Mouse (Mus musculus): Measurements from ENCODE around the gene Cdc123. TPM values are rescaled to one million over a fixed set of nuclear protein-coding genes. Genes with fewer than 3 reads are reported as not detected.

The Cdc123 gene
- 304 and 323 TPM in 2 replicates for polyA plus RNA-seq (2015; fragmentation: Nextera tagmentation; extraction: Ambion mirVana)

DNA sequence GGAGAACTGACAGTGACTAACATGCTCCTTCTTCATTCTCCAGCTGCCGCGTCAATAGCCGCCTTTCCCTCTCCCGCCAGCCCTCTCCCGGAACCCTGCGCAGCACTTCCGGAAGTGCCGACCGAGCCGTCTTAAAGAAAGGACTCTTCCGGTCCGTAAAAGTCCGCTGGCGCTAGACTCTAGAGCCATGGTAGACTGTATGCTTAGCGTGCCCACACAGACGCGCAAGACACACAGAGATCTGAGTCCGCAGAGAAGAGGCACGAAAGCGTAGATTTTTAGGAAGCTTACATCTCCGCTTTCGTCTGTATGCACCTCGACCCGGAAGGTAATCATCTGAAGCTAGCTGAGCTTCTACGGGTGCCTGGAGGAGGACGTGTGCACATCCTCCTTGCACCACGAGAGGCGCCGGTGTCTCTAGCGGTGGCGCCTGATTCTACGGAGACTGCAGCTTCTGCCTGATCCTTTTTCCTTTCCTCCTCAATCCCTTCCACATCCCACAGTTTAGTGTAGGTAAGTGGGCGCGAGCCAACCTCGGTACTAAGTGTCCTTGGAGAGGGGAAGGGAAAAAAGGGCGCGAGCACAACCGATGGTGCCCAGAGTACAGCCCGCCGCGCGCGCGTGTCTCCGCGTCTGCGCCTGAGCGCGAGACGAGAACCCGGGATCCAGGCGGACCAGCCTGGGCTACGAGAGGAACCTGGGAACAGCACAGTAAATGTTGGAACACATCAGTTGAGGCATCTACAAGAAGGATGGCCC, at the start of gene Cdc123, which contains the start of gene Nudt5:
Cdc123 (minus strand) TSS at position 292 of the 759 bp plus-strand sequence.
Nudt5 (plus strand) TSS at position 147 of the 759 bp plus-strand sequence.
- Histone ChIP-seq H3K9ac (peak within 1 kb of the TSS; percentile 84), H3K4me3 (replicated peaks) (peak within 1 kb of the TSS; percentile 84), H3K36me3 (peaks cover 34% of the 10 kb centered on the region), H3K9me3 (replicated peaks) (no peaks in the 10 kb centered on the region), H3K27me3 (no peaks in the 10 kb centered on the region), H3K4me1 (peaks cover 13% of the 10 kb centered on the region), H3K27ac (peak within 1 kb of the TSS; percentile 96), H3K4me2 (peak within 1 kb of the TSS; percentile 64)
- peak; percentile 98 for ATAC-seq (replicated peaks; ENCODE audit: low FRiP score)
- WGBS: under 1% methylated on average over 53 of the region's 53 CpGs

DNA sequence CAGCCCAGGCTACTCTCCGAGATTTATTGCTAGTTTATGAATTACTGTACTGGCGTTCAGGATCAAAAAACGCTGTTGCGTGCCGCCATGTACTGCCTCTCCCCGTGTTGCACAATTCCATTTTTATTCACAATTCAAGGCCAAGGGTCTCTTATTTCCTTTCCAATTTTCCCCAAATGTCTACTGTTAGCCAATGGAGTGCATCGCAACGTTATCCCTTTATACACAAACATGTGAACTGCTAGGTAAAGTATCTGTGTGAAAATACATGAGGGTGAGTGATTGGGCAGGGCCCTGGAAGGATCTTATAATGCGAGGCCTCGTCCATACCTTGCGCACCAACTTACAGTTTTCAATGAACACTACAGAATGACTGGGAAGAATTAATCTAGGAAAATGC, 49.3 kb upstream of the Cdc123 start:
- peak overlapping the region; percentile 83 for H3K4me3 ChIP-seq (replicated peaks)
- H3K4me2 ChIP-seq: peak overlapping the region; percentile 65
- no peaks in the 10 kb centered on the region for H3K27me3 ChIP-seq
- H3K27ac ChIP-seq: peak overlapping the region; percentile 90; the same call in 1 of the 2 replicates
- H3K9me3 ChIP-seq (replicated peaks): no peaks in the 10 kb centered on the region
- H3K9ac ChIP-seq: peak overlapping the region; percentile 92
- peaks cover 31% of the 10 kb centered on the region for H3K36me3 ChIP-seq
- WGBS: 24% methylated on average over 11 of the region's 11 CpGs
- H3K4me1 ChIP-seq: peaks cover 11% of the 10 kb centered on the region
- no peak for ATAC-seq (replicated peaks; ENCODE audit: low FRiP score)

DNA sequence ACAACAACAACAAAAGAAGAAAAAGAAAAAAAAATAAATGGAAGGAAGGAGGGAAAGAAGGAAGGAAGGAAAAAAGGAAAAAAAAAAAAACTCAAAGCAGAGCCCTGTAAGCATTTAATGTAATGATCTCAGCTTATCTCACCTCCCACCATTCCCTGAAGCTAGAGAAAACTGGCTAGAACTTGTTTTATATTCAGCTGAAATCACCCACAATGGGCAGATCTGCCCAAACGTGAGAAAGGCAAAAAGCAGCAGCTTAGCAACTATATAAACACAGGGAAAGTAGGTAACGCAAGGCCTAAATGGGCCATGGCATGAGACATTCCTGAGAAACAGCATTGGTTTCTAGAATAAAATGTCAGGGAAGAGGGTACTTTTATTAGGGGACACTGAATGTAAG, 44.4 kb upstream of the Cdc123 start:
- H3K27ac ChIP-seq: no peak overlapping the region
- ATAC-seq (replicated peaks; ENCODE audit: low FRiP score): no peak
- no peak overlapping the region for H3K4me2 ChIP-seq
- H3K4me1 ChIP-seq: peaks cover 11% of the 10 kb centered on the region
- WGBS: 75% methylated on average over 2 of the region's 2 CpGs
- no peak overlapping the region for H3K9ac ChIP-seq
- H3K9me3 ChIP-seq (replicated peaks): no peaks in the 10 kb centered on the region
- no peaks in the 10 kb centered on the region for H3K27me3 ChIP-seq
- H3K36me3 ChIP-seq: peaks cover 68% of the 10 kb centered on the region
- H3K4me3 ChIP-seq (replicated peaks): no peak overlapping the region

DNA sequence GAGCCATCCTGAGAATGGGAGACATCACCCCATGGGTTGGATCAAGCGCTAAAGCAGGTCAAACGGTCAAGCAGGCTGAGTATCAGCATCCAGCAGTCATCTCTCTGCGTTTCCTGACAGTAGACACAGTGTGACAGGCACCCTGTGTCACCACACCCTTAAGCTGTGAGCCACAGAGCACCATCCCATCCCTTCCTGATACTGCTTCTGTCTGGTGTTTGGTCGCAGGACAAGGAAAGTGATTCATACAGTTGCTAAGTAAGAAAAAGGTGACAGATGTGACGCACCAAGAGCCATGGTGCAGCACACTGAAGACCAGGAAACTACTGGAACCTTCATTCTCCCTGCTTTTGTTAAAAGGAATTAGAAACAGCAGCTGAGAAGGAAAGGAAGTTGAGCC, 43.9 kb upstream of the Cdc123 start:
- ATAC-seq (replicated peaks; ENCODE audit: low FRiP score): no peak
- no peak overlapping the region for H3K4me2 ChIP-seq
- no peaks in the 10 kb centered on the region for H3K27me3 ChIP-seq
- no peak overlapping the region for H3K4me3 ChIP-seq (replicated peaks)
- 90% methylated on average over 5 of the region's 5 CpGs for WGBS
- no peak overlapping the region for H3K27ac ChIP-seq
- peaks cover 7% of the 10 kb centered on the region for H3K4me1 ChIP-seq
- no peak overlapping the region for H3K9ac ChIP-seq
- H3K9me3 ChIP-seq (replicated peaks): no peaks in the 10 kb centered on the region
- peaks cover 72% of the 10 kb centered on the region for H3K36me3 ChIP-seq

DNA sequence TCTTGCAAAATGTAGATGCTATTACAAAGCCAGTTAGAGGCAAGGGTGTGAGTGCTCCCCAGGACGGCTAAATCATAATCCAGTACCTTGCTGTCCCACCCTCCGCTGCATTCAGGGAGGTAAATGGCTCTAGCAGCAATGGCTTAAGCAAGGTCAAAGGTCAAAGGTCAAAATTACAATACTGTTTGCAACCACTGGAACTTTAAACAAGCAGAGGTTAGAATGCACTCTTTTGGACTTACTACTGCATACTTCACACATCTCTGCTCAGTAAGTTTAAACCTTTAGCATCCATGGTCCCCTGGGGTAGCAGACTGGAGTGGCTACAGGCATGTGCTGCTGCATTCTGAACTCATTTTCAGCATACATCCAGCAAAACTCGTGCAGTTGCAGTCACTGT, 32.5 kb upstream of the Cdc123 start:
- WGBS: 70% methylated on average over 3 of the region's 3 CpGs
- Histone ChIP-seq H3K9ac (no peak overlapping the region), H3K27me3 (no peaks in the 10 kb centered on the region), H3K27ac (no peak overlapping the region), H3K4me3 (replicated peaks) (no peak overlapping the region), H3K36me3 (peaks cover 90% of the 10 kb centered on the region), H3K4me2 (no peak overlapping the region), H3K9me3 (replicated peaks) (no peaks in the 10 kb centered on the region), H3K4me1 (no peaks in the 10 kb centered on the region)
- ATAC-seq (replicated peaks; ENCODE audit: low FRiP score): no peak

DNA sequence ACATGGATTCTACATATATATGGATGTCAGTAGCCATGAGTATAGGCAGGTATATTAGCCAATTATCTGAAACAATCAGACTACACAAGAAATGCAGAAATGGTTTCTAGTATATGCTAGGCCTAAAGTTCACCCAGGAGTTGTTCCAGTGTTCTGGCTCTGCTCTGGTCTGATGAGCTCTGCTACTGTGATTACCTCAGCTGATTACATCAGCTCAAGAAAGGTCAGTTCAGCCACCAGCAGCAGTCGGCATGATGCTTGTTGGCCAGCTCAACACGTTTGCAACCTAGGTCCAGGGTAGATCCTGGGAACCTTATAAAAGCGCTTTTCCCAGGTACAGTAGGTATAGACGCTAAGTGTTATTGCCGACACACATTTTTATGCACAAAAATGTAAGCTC, 24.8 kb upstream of the Cdc123 start:
- ATAC-seq (replicated peaks; ENCODE audit: low FRiP score): no peak
- Histone ChIP-seq H3K4me3 (replicated peaks) (no peak overlapping the region), H3K27me3 (no peaks in the 10 kb centered on the region), H3K9me3 (replicated peaks) (no peaks in the 10 kb centered on the region), H3K9ac (no peak overlapping the region), H3K4me1 (no peaks in the 10 kb centered on the region), H3K4me2 (no peak overlapping the region), H3K27ac (no peak overlapping the region), H3K36me3 (peaks cover 83% of the 10 kb centered on the region)
- WGBS: 90% methylated on average over 5 of the region's 5 CpGs

DNA sequence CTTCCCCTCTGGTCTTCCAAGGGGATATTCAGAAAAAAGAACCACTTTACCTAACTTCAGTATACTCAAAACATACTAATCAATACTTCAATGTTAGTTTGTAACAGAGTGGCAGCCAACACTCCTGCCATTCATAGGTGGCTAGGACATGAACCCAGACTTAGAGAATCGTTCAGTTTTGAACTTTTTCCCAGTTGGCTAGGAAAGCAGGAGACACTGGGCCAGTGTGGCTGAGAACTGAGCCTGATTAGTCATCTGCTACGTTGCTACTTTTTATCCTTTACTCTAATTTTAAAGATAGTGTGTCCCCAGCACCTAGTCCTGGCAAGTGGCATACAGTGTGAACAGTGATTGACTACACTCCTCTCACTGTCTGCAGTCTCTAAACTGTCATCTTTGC, 22.7 kb upstream of the Cdc123 start:
- H3K4me1 ChIP-seq: no peaks in the 10 kb centered on the region
- no peak overlapping the region for H3K9ac ChIP-seq
- no peak overlapping the region for H3K4me2 ChIP-seq
- H3K4me3 ChIP-seq (replicated peaks): no peak overlapping the region
- ATAC-seq (replicated peaks; ENCODE audit: low FRiP score): no peak
- H3K36me3 ChIP-seq: peaks cover 83% of the 10 kb centered on the region
- H3K27ac ChIP-seq: no peak overlapping the region
- no peaks in the 10 kb centered on the region for H3K27me3 ChIP-seq
- H3K9me3 ChIP-seq (replicated peaks): no peaks in the 10 kb centered on the region
- WGBS: 89% methylated on average over 2 of the region's 2 CpGs

DNA sequence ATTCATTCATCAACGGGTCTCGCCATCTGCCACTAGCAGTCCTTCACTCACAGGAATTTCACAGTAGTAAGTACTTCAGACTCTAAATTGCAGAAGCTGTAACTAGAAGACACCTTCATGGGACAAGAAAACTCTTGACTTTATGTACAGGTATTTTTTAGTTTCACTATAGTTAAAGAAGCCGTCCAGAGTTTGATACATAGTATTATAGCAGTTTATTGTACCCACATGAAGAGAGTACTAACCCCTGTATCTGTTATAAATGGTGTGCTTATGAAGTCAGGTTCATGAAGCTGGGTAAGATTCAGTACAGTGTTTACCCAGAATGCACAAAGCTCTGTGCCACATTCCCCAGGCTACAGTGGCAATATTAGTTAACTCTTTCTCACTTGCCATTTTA, 17.9 kb upstream of the Cdc123 start, which contains the start of gene Gm13199:
Gm13199 (minus strand) TSS at position 101 of the 400 bp plus-strand sequence.
- no peak within 1 kb of the TSS for H3K4me2 ChIP-seq
- H3K27me3 ChIP-seq: no peaks in the 10 kb centered on the region
- peaks cover 87% of the 10 kb centered on the region for H3K36me3 ChIP-seq
- ATAC-seq (replicated peaks; ENCODE audit: low FRiP score): no peak
- H3K4me1 ChIP-seq: no peaks in the 10 kb centered on the region
- no peak within 1 kb of the TSS for H3K4me3 ChIP-seq (replicated peaks)
- H3K27ac ChIP-seq: no peak within 1 kb of the TSS
- H3K9me3 ChIP-seq (replicated peaks): no peaks in the 10 kb centered on the region
- WGBS: 95% methylated on average over 3 of the region's 3 CpGs
- no peak within 1 kb of the TSS for H3K9ac ChIP-seq

DNA sequence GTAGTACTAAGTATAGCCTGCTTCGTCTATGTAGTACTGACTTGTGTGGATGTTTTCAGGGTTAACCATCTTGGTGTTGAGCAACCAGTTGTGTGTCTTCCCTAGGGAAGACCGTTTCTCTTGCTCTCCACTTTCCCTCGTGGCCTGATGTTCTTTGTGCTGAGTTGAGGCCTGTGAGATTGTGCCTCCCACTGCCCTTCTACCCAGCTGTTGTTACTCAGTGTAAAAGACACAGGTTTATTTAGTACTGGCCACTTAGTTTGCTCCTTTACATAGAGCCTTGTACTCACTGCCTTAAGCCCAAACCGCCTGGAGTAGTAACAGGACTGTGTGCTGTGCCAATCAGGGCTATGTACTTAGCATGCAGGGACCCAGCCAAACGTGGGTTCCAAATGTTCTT, 6.9 kb upstream of the Cdc123 start:
- Histone ChIP-seq H3K27me3 (no peaks in the 10 kb centered on the region), H3K4me3 (replicated peaks) (no peak overlapping the region), H3K9me3 (replicated peaks) (no peaks in the 10 kb centered on the region), H3K27ac (no peak overlapping the region), H3K9ac (no peak overlapping the region), H3K4me1 (no peaks in the 10 kb centered on the region), H3K4me2 (no peak overlapping the region), H3K36me3 (peaks cover 42% of the 10 kb centered on the region)
- WGBS: 84% methylated on average over 5 of the region's 5 CpGs
- no peak for ATAC-seq (replicated peaks; ENCODE audit: low FRiP score)

DNA sequence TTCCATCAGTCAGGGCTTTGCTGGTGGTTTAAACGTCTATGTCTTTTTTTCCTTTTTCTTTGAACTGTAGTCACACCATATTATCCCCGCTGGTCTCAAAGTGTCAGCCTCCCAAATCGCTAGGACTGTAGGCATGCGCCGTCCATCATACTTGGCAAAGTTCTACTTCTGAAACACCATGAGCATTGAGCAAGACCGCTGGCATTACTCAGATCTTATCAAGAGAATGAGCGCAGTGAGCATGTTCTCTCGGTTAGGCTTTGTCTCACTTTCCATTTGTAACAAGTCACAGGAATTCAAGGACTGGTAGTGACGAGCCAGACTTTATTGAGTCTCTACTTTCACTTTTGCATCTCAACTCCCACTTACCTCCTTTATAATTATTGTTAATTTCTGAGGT, 6.2 kb upstream of the Cdc123 start:
- no peak overlapping the region for H3K27ac ChIP-seq
- H3K4me3 ChIP-seq (replicated peaks): no peak overlapping the region
- no peaks in the 10 kb centered on the region for H3K27me3 ChIP-seq
- WGBS: 90% methylated on average over 9 of the region's 9 CpGs
- peaks cover 7% of the 10 kb centered on the region; the same call in 1 of the 2 replicates for H3K4me1 ChIP-seq
- no peaks in the 10 kb centered on the region for H3K9me3 ChIP-seq (replicated peaks)
- peaks cover 38% of the 10 kb centered on the region for H3K36me3 ChIP-seq
- no peak overlapping the region for H3K9ac ChIP-seq
- no peak for ATAC-seq (replicated peaks; ENCODE audit: low FRiP score)
- H3K4me2 ChIP-seq: no peak overlapping the region

DNA sequence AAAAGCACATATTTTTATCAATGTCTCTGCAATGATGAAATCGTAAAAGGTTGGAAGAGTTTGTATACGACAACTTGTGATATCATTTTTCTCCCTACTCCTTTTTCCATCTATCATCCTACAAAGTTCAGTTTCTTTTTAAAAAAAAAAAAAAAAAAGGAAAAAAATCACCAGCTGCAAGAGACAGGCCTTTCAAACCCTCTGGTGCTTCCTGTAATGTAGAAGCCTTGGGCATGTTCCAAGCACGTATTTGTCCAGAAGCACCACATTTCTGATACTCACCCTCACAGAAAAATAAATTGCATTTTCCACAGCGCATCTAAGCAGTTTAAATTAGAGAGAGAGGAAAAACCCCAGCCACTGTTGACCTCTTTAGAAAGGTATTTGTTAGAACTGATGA, 862 bp upstream of the Cdc123 start:
- Histone ChIP-seq H3K36me3 (peaks cover 29% of the 10 kb centered on the region), H3K4me2 (peak overlapping the region; percentile 64), H3K9ac (peak overlapping the region; percentile 84), H3K27ac (peak overlapping the region; percentile 96; the same call in 1 of the 2 replicates), H3K9me3 (replicated peaks) (no peaks in the 10 kb centered on the region), H3K4me1 (peaks cover 13% of the 10 kb centered on the region), H3K4me3 (replicated peaks) (peak overlapping the region; percentile 84), H3K27me3 (no peaks in the 10 kb centered on the region)
- no peak for ATAC-seq (replicated peaks; ENCODE audit: low FRiP score)
- 17% methylated on average over 4 of the region's 4 CpGs for WGBS

DNA sequence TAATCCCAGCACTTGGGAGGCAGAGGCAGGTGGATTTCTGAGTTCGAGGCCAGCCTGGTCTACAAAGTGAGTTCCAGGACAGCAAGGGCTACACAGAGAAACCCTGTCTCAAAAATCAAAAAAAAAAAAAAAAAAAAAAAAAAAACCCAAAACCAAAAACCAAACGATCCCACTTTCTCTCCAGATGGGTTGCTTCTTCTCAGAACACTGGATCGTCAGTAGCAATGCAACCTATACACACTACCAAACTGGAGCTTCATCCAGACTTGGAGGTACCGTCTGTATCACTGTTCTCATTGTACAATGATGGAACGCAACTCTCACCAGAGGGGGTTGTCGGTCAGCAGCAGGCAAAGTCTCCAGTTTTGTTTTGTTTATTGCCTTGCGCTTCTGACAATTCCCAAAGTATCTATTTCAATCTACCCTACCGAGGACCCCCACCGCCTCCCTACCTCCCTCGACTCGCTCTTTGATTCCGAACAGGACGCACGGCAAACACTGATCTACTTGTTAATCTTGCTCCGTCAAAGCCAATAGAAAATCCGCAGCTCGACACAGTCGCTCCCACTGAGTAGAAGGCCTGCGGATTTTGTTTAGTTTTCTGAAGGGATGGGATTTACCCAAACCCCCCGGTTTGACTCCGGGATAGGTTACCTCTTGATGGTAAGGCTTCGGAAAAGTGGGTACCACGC, 637 bp downstream of the Cdc123 start:
- WGBS: 3% methylated on average over 23 of the region's 23 CpGs
- Histone ChIP-seq H3K4me3 (replicated peaks) (peak overlapping the region; percentile 84), H3K27ac (peak overlapping the region; percentile 96), H3K27me3 (no peaks in the 10 kb centered on the region), H3K9me3 (replicated peaks) (no peaks in the 10 kb centered on the region), H3K9ac (peak overlapping the region; percentile 84), H3K4me1 (peaks cover 13% of the 10 kb centered on the region), H3K4me2 (peak overlapping the region; percentile 64), H3K36me3 (peaks cover 41% of the 10 kb centered on the region)
- peak; percentile 28 for ATAC-seq (replicated peaks; ENCODE audit: low FRiP score)
